Mouse (Mus musculus) embryonic fibroblast, embryonic 13.5 days (primary cell): ENCODE measurements around the gene Lime1.
A peak's percentile ranks its signal among the peaks of the same experiment; 100 is the strongest.

Source experiments
- CTCF ChIP-seq: IDR thresholded peaks from 2 replicates; pipeline ENCODE4 v1.5.1; 2011; ENCODE audit warnings: mild to moderate bottlenecking, control low read depth, low read length, moderate library complexity, borderline replicate concordance; ENCODE audit not compliant: insufficient read depth
- POLR2A ChIP-seq: IDR thresholded peaks from 2 replicates; pipeline ENCODE4 v1.6.1; 2011; ENCODE audit warnings: low read depth, mild to moderate bottlenecking, control low read depth, low read length, moderate library complexity

DNA sequence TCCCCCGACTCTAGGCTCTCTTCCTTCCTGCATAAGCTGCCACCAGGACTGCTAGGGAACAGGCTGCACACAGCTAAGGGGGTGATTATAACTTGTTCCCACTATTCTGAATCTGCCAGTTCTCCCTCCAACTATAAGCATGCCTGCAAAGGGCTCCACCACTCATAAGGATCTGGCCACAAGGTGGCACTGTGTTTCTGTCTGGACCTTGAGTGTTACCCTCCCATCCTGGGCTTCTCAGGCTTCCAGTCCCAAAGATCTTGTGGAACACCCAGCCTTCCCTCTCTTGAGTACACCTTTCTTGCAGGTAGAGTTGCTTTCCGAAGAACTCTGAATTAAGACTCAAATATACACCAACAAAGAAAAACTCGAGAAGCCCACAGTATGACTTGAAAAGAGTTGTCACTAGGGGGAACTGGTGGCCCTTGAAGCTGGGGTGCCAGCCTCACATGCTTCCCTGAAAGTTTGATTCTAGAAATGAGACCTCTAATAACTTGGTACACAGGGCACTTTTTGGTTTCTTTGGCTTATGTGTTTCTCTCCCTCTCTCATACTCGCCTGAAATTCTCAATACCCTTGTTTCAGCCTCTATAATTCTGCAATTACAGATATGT, 12.8 kb downstream of the Lime1 start:
- TF ChIP-seq CTCF (peak; percentile 77), POLR2A (no peak)
